Mouse (Mus musculus): ENCODE data around the gene Cactin. TPM values are rescaled to one million over a fixed set of nuclear protein-coding genes. Genes with fewer than 3 reads are reported as not detected.

Cactin gene
- polyA plus RNA-seq, 1 experiment from 2014 or later, result 30.5 TPM

DNA sequence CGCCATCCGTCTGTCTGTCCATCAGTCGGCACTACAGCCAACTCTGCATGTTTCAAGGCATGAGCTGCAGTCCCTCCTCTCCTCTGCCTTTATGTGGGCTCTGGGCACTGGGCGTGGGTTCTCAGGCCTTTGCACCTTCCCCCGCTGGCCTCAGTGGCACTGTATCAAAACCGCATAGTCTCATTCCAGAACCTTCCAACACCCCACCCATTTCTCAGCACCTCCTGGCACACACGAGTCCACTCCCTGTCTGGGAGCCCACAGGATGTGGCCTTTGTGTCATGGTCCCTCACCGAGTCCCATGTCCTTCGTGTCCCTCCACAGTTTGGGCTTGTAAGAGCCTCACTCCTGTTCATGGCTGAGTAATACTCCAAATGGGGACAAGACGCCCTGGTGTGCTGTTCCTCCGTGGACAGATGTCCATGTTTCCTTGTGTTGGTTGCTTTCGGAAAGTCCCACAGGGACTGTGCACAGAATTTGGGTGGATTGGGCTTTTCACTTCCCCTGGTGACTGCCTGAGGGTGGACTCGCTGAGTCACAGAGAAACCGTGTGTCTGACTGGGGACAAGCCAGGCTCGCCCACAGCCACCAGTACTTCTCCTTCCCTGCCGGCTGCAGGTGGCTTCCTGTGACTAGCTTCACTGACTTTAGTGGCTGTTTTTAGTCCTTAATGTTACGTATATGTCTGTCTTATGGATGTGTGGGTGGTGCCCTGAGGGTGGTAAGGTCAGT, 22.4 kb upstream of the Cactin start:
- Histone ChIP-seq H3K27ac (replicated peaks; ENCODE audit: low read depth, low read length) (no peak overlapping the region), H3K9ac (replicated peaks; ENCODE audit: low read length) (no peak overlapping the region), H3K4me1 (ENCODE audit: control insufficient read depth, insufficient read depth, low read length) (peaks cover 8% of the 10 kb centered on the region; the same call in 1 of the 2 replicates), H3K4me2 (ENCODE audit: low read depth, low read length) (no peak overlapping the region), H3K36me3 (replicated peaks; ENCODE audit: control insufficient read depth, insufficient read depth, low read depth, low read length) (no peaks in the 10 kb centered on the region), H3K27me3 (ENCODE audit: control insufficient read depth, insufficient read depth, low read length) (no peaks in the 10 kb centered on the region), H3K4me3 (ENCODE audit: low read depth, low read length) (no peak overlapping the region), H3K9me3 (replicated peaks; ENCODE audit: control insufficient read depth, low read length) (no peaks in the 10 kb centered on the region)
- DNase-seq (ENCODE audit: low spot score) (no peak), ATAC-seq (replicated peaks; ENCODE audit: insufficient number of reproducible peaks, low FRiP score, low TSS enrichment, low read depth) (no peak)
- 96% methylated on average over 17 of the region's 17 CpGs for WGBS

DNA sequence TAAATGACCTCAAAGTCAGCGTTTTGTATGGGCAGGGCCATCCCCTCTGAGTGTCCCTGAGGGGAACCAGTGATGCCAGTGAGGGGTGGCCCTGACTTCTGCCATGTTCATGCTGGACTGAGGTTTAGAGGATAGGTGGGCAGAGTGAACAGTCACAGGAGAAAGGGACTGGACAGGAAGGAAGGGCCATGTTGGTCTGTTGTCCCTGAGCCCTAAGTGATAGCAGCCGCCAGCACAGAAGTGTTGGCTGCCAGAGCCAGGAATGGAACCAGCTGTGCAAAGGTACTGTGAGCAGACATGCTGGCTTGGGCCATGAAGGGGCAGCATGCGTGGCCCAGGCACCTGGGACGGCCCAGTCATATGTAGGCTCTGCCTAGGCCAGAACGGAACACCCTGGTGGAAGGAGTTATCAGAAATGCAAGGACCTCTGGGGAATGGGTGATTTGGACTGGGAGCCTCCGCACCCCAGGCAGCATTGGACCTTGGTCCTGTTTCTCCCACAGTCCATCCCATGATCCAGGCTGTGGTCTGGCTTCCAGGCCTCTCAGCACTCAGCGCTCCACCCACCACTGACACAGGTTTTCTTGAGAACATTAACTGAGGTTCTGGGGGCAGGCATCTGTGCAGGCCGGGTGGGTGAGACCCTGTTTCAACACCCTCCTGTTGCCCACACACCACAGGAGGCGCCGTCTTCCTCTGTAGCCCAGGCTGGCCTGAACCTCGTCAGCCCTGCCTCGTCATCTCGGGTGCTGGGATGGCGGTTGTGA, 21.1 kb upstream of the Cactin start:
- DNase-seq (ENCODE audit: low spot score), result no peak
- 86% methylated on average over 14 of the region's 14 CpGs for WGBS

DNA sequence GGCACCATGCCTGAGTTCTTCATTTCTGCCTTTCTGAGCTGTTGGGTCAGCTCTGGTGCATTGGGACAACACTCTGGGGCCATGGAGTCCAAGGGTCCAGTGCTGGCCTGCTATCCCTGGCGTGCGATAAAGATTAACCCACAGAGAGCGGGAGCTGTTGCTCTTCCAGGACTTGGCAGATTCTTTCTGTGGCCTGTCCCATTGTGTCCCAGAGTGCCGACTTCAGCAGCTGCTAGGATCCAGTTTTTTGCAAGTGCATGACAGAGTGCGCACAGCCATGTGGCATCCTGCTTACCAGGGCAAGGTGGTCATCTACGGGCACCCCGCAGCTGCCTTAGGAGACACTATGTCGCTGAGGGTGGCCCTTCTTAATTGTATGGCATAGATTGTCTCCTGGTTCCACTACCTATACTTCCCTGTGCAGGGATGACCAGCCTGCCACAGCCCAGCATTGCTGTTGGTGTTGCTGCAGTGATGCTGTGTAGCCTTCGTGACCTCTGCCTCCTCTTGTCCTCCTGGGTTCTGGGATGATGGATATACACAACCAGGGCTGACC, 20.5 kb upstream of the Cactin start:
- H3K4me1 ChIP-seq (ENCODE audit: control insufficient read depth, insufficient read depth, low read length), result no peaks in the 10 kb centered on the region
- no peaks in the 10 kb centered on the region for H3K9me3 ChIP-seq (replicated peaks; ENCODE audit: control insufficient read depth, low read length)
- WGBS, result 80% methylated on average over 9 of the region's 9 CpGs

More for the DNA sequence above, 21.1 kb upstream of the Cactin start:
- Histone ChIP-seq H3K4me1 (ENCODE audit: control insufficient read depth, insufficient read depth, low read length) (no peaks in the 10 kb centered on the region), H3K4me2 (ENCODE audit: low read depth, low read length) (no peak overlapping the region), H3K36me3 (replicated peaks; ENCODE audit: control insufficient read depth, insufficient read depth, low read depth, low read length) (no peaks in the 10 kb centered on the region), H3K9me3 (replicated peaks; ENCODE audit: control insufficient read depth, low read length) (no peaks in the 10 kb centered on the region), H3K9ac (replicated peaks; ENCODE audit: low read length) (no peak overlapping the region), H3K27ac (replicated peaks; ENCODE audit: low read depth, low read length) (no peak overlapping the region), H3K4me3 (ENCODE audit: low read depth, low read length) (no peak overlapping the region), H3K27me3 (ENCODE audit: control insufficient read depth, insufficient read depth, low read length) (no peaks in the 10 kb centered on the region)
- ATAC-seq (replicated peaks; ENCODE audit: insufficient number of reproducible peaks, low FRiP score, low TSS enrichment, low read depth), result no peak

DNA sequence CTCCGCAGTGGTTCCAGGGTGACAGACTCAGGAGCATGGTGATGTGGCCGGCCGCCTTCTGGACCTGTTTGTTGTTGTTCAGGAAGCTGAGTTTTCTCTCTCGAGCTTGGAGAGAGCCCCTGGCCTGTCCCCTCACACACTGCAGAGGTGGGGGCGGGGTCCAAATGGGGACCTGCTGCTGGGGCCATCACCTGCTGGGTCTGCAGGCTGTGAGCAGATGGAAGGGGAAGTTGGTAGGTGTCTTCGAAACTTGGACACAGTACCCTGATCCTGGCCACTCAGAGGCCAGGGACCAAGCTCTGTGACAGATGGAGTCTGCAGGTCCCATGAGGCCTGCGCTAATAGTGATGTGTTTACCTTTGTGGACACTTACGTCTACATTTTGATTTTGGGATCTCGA, 19.6 kb upstream of the Cactin start:
- no peak overlapping the region for H3K4me2 ChIP-seq (ENCODE audit: low read depth, low read length)
- WGBS, result 79% methylated on average over 9 of the region's 9 CpGs
- H3K27ac ChIP-seq (replicated peaks; ENCODE audit: low read depth, low read length), result no peak overlapping the region
- H3K9me3 ChIP-seq (replicated peaks; ENCODE audit: control insufficient read depth, low read length), result no peaks in the 10 kb centered on the region
- ATAC-seq (replicated peaks; ENCODE audit: insufficient number of reproducible peaks, low FRiP score, low TSS enrichment, low read depth), result no peak
- no peak overlapping the region for H3K4me3 ChIP-seq (ENCODE audit: low read depth, low read length)
- no peaks in the 10 kb centered on the region for H3K27me3 ChIP-seq (ENCODE audit: control insufficient read depth, insufficient read depth, low read length)
- no peaks in the 10 kb centered on the region for H3K4me1 ChIP-seq (ENCODE audit: control insufficient read depth, insufficient read depth, low read length)
- H3K9ac ChIP-seq (replicated peaks; ENCODE audit: low read length), result no peak overlapping the region
- DNase-seq (ENCODE audit: low spot score), result no peak
- peaks cover 1% of the 10 kb centered on the region for H3K36me3 ChIP-seq (replicated peaks; ENCODE audit: control insufficient read depth, insufficient read depth, low read depth, low read length)

More for the DNA sequence above, 20.5 kb upstream of the Cactin start:
- H3K4me3 ChIP-seq (ENCODE audit: low read depth, low read length), result no peak overlapping the region
- no peak overlapping the region for H3K27ac ChIP-seq (replicated peaks; ENCODE audit: low read depth, low read length)
- H3K9ac ChIP-seq (replicated peaks; ENCODE audit: low read length), result no peak overlapping the region
- ATAC-seq (replicated peaks; ENCODE audit: insufficient number of reproducible peaks, low FRiP score, low TSS enrichment, low read depth) (no peak), DNase-seq (ENCODE audit: low spot score) (no peak)
- H3K4me2 ChIP-seq (ENCODE audit: low read depth, low read length), result no peak overlapping the region
- no peaks in the 10 kb centered on the region for H3K27me3 ChIP-seq (ENCODE audit: control insufficient read depth, insufficient read depth, low read length)
- no peaks in the 10 kb centered on the region for H3K36me3 ChIP-seq (replicated peaks; ENCODE audit: control insufficient read depth, insufficient read depth, low read depth, low read length)

DNA sequence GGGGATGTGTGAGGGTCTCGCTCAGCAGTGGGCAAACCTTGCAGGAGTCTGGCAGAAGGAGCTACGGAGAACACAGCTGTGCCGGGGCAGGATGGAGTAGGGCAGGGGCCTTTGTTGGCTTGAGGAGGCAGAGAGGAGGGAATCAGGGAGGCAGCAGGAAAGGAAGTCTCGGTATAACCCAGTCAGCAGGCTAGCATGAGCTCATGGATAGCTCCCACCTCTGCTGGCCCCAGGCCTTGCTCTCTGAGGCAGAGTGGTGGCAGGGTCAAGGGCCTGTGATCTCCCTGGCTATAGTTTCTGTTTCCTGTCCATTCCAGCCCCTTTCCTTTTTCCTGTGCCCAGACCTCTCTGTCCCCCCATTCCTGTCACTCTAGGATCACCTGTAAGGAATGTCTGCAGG, 18.6 kb upstream of the Cactin start:
- Histone ChIP-seq H3K36me3 (replicated peaks; ENCODE audit: control insufficient read depth, insufficient read depth, low read depth, low read length) (peaks cover 4% of the 10 kb centered on the region), H3K4me3 (ENCODE audit: low read depth, low read length) (no peak overlapping the region), H3K4me2 (ENCODE audit: low read depth, low read length) (no peak overlapping the region)

DNA sequence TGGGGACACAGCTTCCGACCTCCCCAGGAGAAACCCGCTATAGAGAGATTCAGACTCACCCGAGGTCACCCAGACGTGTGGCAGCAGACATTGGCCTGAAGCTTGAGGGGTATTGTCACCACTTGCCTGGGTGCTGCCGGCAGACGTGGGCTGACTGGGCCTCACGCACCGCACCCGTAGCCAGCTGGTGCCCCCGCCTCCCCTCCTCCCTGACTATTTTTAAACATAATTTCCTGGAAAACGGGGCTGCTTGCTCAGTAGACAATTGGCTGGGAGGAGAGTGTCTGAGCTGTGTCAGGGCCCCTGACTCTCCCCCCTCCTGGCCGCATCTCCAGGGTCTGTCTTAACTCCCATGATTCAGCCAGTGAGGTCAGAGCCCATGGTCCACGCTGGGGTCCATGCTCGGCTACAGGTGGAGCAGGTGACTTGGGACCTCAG, 18.1 kb upstream of the Cactin start:
- WGBS, result 74% methylated on average over 14 of the region's 14 CpGs
- Histone ChIP-seq H3K9ac (replicated peaks; ENCODE audit: low read length) (no peak overlapping the region), H3K4me2 (ENCODE audit: low read depth, low read length) (peak overlapping the region; percentile 7; the same call in 1 of the 2 replicates), H3K27me3 (ENCODE audit: control insufficient read depth, insufficient read depth, low read length) (no peaks in the 10 kb centered on the region), H3K4me1 (ENCODE audit: control insufficient read depth, insufficient read depth, low read length) (no peaks in the 10 kb centered on the region), H3K9me3 (replicated peaks; ENCODE audit: control insufficient read depth, low read length) (no peaks in the 10 kb centered on the region), H3K36me3 (replicated peaks; ENCODE audit: control insufficient read depth, insufficient read depth, low read depth, low read length) (peaks cover 9% of the 10 kb centered on the region), H3K4me3 (ENCODE audit: low read depth, low read length) (no peak overlapping the region), H3K27ac (replicated peaks; ENCODE audit: low read depth, low read length) (no peak overlapping the region)
- ATAC-seq (replicated peaks; ENCODE audit: insufficient number of reproducible peaks, low FRiP score, low TSS enrichment, low read depth) (no peak), DNase-seq (ENCODE audit: low spot score) (no peak)

More for the DNA sequence above, 18.6 kb upstream of the Cactin start:
- Histone ChIP-seq H3K27me3 (ENCODE audit: control insufficient read depth, insufficient read depth, low read length) (no peaks in the 10 kb centered on the region), H3K27ac (replicated peaks; ENCODE audit: low read depth, low read length) (no peak overlapping the region), H3K9me3 (replicated peaks; ENCODE audit: control insufficient read depth, low read length) (no peaks in the 10 kb centered on the region), H3K4me1 (ENCODE audit: control insufficient read depth, insufficient read depth, low read length) (no peaks in the 10 kb centered on the region), H3K9ac (replicated peaks; ENCODE audit: low read length) (no peak overlapping the region)
- 79% methylated on average over 4 of the region's 4 CpGs for WGBS
- no peak for ATAC-seq (replicated peaks; ENCODE audit: insufficient number of reproducible peaks, low FRiP score, low TSS enrichment, low read depth)
- DNase-seq (ENCODE audit: low spot score), result no peak

DNA sequence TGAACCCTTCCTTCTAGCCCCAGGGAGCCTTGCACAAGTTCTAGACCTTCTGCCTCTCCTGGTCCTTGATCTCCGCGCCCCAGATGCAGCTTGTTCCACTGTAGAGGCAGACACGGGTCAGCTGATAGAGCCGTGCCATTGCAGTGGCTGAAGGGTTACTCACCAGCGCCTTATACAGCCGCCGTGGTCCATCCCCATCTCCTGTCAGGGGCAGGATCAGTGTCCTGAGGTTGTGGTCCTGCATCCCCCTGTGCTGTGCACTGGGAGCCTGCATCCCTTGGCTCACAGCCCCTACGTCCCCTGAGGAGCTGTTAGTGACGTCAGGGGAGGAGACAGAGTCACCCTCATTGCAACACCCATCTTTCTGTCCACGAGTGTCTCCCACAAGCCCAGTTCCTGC, 17.6 kb upstream of the Cactin start:
- no peak overlapping the region for H3K4me3 ChIP-seq (ENCODE audit: low read depth, low read length)
- H3K9me3 ChIP-seq (replicated peaks; ENCODE audit: control insufficient read depth, low read length), result no peaks in the 10 kb centered on the region
- H3K4me2 ChIP-seq (ENCODE audit: low read depth, low read length), result no peak overlapping the region
- no peaks in the 10 kb centered on the region for H3K27me3 ChIP-seq (ENCODE audit: control insufficient read depth, insufficient read depth, low read length)
- WGBS, result 83% methylated on average over 10 of the region's 10 CpGs
- DNase-seq (ENCODE audit: low spot score) (no peak), ATAC-seq (replicated peaks; ENCODE audit: insufficient number of reproducible peaks, low FRiP score, low TSS enrichment, low read depth) (no peak)
- H3K9ac ChIP-seq (replicated peaks; ENCODE audit: low read length), result no peak overlapping the region
- no peaks in the 10 kb centered on the region for H3K4me1 ChIP-seq (ENCODE audit: control insufficient read depth, insufficient read depth, low read length)
- H3K27ac ChIP-seq (replicated peaks; ENCODE audit: low read depth, low read length), result no peak overlapping the region
- peaks cover 13% of the 10 kb centered on the region for H3K36me3 ChIP-seq (replicated peaks; ENCODE audit: control insufficient read depth, insufficient read depth, low read depth, low read length)

DNA sequence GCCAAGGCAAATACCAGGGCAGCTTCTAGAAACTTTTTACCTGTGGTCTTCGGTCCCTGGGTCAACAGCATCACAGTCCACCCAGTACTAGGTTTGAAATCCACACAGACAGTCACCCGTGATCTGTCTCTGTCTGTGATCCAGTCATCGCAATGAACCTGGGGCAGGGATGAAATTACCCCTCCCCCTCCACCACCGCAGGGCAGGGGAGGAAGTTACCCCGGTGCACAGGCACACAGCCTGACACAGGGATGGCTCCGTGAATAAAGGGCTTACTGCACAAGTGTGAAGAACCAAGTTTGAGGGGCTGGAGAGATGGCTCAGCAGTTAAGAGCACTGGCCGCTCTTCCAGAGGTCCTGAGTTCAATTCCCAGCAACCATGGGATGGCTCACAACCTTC, 17.1 kb upstream of the Cactin start:
- H3K9me3 ChIP-seq (replicated peaks; ENCODE audit: control insufficient read depth, low read length), result no peaks in the 10 kb centered on the region
- ATAC-seq (replicated peaks; ENCODE audit: insufficient number of reproducible peaks, low FRiP score, low TSS enrichment, low read depth) (no peak), DNase-seq (ENCODE audit: low spot score) (no peak)
- 74% methylated on average over 7 of the region's 7 CpGs for WGBS
- peaks cover 15% of the 10 kb centered on the region for H3K36me3 ChIP-seq (replicated peaks; ENCODE audit: control insufficient read depth, insufficient read depth, low read depth, low read length)
- H3K9ac ChIP-seq (replicated peaks; ENCODE audit: low read length), result 0 out of 2 replicates have a peak overlapping the region, but pooled peaks have one; percentile 10
- H3K4me3 ChIP-seq (ENCODE audit: low read depth, low read length), result no peak overlapping the region
- no peaks in the 10 kb centered on the region for H3K27me3 ChIP-seq (ENCODE audit: control insufficient read depth, insufficient read depth, low read length)
- H3K4me2 ChIP-seq (ENCODE audit: low read depth, low read length), result no peak overlapping the region
- H3K27ac ChIP-seq (replicated peaks; ENCODE audit: low read depth, low read length), result no peak overlapping the region
- H3K4me1 ChIP-seq (ENCODE audit: control insufficient read depth, insufficient read depth, low read length), result no peaks in the 10 kb centered on the region

All from embryonic facial prominence, embryonic 11.5 days (tissue).